Mouse (Mus musculus): ENCODE results near the gene Bpifa5.

The Bpifa5 gene

DNA sequence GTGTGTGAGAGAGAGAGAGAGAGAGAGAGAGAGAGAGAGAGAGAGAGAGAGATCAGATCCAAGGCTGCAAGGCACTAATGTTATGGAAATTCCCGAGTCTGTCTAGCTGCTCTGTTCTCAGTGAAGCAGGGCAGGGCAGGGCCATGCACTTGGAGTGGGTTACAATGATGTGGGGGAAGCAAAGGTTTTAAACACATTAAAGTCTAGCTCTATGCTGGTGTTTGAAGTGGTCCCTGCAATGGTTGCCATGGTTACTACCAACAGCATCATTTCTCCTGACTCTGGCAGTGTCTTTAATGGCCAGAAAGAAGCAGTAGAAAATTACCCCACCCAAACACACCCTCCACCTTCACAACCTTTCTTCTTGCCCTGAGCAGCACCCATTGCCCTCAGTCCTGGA, 48.7 kb downstream of the Bpifa5 start:
- no peak for DNase-seq

DNA sequence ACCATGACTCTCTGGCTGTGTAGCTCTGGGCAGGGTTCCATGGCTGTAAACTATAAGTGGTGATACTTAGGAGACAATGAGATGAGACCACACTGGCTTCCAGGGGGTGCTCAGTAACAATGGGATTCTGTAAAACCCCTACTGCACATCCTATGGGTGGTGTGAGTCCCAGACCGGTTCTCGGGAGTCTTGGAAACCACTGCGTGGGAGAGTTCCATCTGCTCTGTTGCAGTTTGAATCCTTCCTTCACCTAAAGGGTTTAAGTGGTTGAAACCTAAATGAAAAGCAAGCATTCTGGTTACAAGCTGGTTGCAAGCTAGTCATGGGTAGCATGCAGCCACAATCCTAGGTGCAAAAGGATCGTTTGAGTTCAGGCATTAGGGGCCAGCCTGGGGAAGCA, 49.5 kb downstream of the Bpifa5 start:
- DNase-seq, result no peak

DNA sequence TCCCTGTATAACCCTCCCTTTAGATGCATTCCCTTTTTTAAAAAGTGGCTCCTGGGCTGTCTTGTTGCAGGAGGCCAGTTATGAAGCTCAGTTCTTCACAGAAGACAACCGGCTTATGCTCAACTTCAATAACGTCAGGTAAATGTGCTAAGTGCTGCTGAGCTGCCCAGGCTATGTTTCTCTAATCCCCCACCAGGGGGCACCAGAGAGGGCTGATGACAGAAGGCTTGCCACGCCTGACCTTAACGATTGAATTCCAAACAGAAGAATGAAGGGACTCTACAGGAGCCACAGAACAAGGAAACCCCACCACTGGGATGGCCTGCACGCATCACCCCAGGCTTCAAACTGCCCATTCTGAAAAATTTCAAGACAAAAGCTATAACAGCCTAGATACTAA, 52.8 kb downstream of the Bpifa5 start:
- DNase-seq, result peak; percentile 75
